Mouse (Mus musculus) limb, embryonic 15.5 days (tissue): Measurements from ENCODE around the gene Gm7138. TPM values are rescaled to one million over a fixed set of nuclear protein-coding genes. Genes with fewer than 3 reads are reported as not detected.
"Not testable (repeated sequence)": the region's sequence is repeated elsewhere in the genome, so short reads cannot be mapped to it uniquely, and the experiment has no call there.

Experiments
- ATAC-seq: fragments of 200-750 bp; cut with Nextera tagmentation; 2 replicates; pipeline ENCODE4 v1.8.0; 2017; ENCODE audit warnings: low read depth, moderate TSS enrichment; ENCODE audit not compliant: insufficient number of reproducible peaks, low FRiP score, low TSS enrichment
- H3K27ac ChIP-seq: fragments of 300-500 bp; sonication (generic); 2 replicates; pipeline ENCODE4 v1.5.1; 2015; ENCODE audit warnings: moderate library complexity, mild to moderate bottlenecking, inconsistent platforms
- H3K27me3 ChIP-seq: fragments of 300-500 bp; sonication (generic); 2 replicates; pipeline ENCODE4 v1.6.1; 2015; ENCODE audit warnings: inconsistent platforms
- H3K36me3 ChIP-seq: fragments of 300-500 bp; sonication (generic); 2 replicates; pipeline ENCODE4 v1.6.1; 2015; ENCODE audit warnings: inconsistent platforms
- H3K4me1 ChIP-seq: fragments of 300-500 bp; sonication (generic); 2 replicates; pipeline ENCODE4 v1.6.1; 2015; ENCODE audit warnings: inconsistent platforms
- H3K4me2 ChIP-seq: fragments of 300-500 bp; sonication (generic); 2 replicates; pipeline ENCODE4 v1.6.1; 2015; ENCODE audit warnings: mild to moderate bottlenecking, inconsistent platforms
- H3K4me3 ChIP-seq: fragments of 300-500 bp; sonication (generic); 2 replicates; pipeline ENCODE4 v1.5.1; 2015; ENCODE audit warnings: mild to moderate bottlenecking, inconsistent platforms
- H3K9ac ChIP-seq: fragments of 300-500 bp; sonication (generic); 2 replicates; pipeline ENCODE4 v1.6.1; 2015; ENCODE audit warnings: inconsistent platforms
- H3K9me3 ChIP-seq: fragments of 300-500 bp; sonication (generic); 2 replicates; pipeline ENCODE4 v1.6.1; 2016; ENCODE audit warnings: inconsistent platforms
- WGBS: fragments of 180-500 bp; shearing (Covaris S2); methylation state at CpG from one replicate; pipeline ENCODE4 v1.1.7; 2015; 5-methylcytosine and 5-hydroxymethylcytosine counted together
- polyA plus RNA-seq: library from polyadenylated mRNA; unstranded; fragments of >200 nt; fragmentation: Nextera tagmentation; extraction: Ambion mirVana; gene quantifications from 2 replicates; pipeline ENCODE4 v1.2.1, GENCODE M21; 2015

The Gm7138 gene
- polyA plus RNA-seq = not detected in 2 replicates

DNA sequence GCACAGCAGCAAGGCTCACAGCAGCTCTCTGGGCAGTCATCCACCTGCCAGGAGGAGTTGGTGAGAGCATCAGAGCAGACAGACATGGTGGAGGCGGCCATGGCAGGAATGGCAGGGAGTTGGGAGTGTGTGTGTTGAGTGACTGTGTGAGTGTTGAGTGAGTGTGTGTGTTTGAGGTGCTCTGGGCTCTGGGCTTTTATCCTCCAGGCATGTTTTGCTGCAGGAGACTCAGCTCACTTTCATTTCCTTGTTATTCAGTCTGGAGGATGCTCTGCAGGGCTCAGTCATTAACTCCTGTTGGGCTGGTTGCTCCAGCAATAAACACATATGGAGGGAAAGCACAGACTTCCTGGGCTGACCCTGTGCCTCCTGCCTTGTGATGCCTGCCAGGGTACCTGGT, at the start of gene Gm7138:
Gene Gm7138, minus strand, starts transcription at position 101 of the 400 bp plus-strand sequence.
- H3K4me2 ChIP-seq, H3K36me3 ChIP-seq, H3K27me3 ChIP-seq, H3K27ac ChIP-seq, H3K4me3 ChIP-seq, H3K9ac ChIP-seq, H3K4me1 ChIP-seq, ATAC-seq, H3K9me3 ChIP-seq: not testable (repeated sequence)
- WGBS = 67% methylated on average over 1 of the region's 1 CpGs

DNA sequence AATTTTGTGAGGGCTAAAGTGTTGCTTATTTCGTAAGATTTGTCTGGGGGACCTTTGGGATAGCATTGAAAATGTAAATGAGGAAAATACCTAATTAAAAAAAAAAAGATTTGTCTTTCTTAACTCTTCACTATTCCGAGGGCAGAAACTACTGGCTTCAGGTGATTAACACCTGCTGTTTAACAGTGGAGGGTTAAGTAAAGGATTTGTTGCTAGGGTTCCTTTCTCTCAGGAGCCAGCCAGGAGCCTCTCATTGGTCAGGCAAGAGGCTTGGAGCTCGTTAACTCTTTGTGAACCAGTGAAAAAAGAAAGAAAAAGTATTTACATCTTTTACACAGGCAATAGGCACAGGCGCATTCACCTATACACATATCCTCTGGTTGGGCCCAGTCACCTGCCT, 42.5 kb upstream of the Gm7138 start:
- Histone ChIP-seq H3K4me1 (no peaks in the 10 kb centered on the region), H3K9ac (no peak overlapping the region), H3K4me3 (no peak overlapping the region), H3K4me2 (no peak overlapping the region), H3K27ac (no peak overlapping the region), H3K36me3 (no peaks in the 10 kb centered on the region), H3K9me3 (no peaks in the 10 kb centered on the region), H3K27me3 (no peaks in the 10 kb centered on the region)
- no peak for ATAC-seq
- WGBS = 31% methylated on average over 4 of the region's 4 CpGs

DNA sequence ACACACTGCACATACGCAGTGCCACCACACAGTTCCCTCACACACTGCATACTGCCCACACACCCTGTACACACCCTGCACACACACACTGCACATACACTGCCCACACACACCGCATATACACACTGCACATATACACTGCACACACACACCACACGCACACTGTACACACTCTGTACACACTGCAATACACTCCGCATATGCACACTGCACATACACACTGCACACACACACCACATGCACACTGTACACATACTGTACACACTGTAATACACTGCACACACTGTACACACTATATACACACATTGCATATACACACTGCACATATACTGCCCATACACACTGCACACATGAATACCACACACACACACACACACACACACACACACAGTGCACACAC, 41.8 kb upstream of the Gm7138 start:
- H3K27me3 ChIP-seq = no peaks in the 10 kb centered on the region
- H3K9ac ChIP-seq = no peak overlapping the region
- ATAC-seq = peak; percentile 54; the same call in 1 of the 2 replicates
- no peaks in the 10 kb centered on the region for H3K9me3 ChIP-seq
- H3K27ac ChIP-seq = no peak overlapping the region
- H3K36me3 ChIP-seq = no peaks in the 10 kb centered on the region
- H3K4me2 ChIP-seq = no peak overlapping the region
- no peaks in the 10 kb centered on the region for H3K4me1 ChIP-seq
- no peak overlapping the region for H3K4me3 ChIP-seq
- WGBS = 92% methylated on average over 4 of the region's 4 CpGs

DNA sequence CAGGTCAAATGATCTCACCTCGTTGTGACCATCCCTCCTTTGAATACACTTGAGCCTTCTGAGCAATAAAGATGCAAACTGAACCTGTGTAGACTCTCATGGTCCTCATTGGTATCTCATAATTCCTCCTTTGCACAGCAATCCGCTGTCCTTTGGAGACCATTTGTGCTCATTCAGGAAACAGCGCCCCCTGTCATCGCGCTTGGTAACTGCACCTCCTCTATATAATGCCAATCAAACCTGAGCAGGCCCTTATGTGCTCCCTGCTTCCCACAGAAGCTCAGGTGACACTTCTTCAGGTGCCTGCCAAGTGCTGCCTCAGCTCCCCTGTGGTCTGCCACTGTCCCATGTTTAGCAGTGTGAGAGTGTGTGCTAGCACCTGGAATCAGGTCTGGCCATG, 38.8 kb upstream of the Gm7138 start:
- H3K9me3 ChIP-seq = no peaks in the 10 kb centered on the region
- WGBS = 20% methylated on average over 5 of the region's 5 CpGs
- H3K36me3 ChIP-seq = no peaks in the 10 kb centered on the region
- no peak overlapping the region for H3K9ac ChIP-seq
- ATAC-seq = no peak
- H3K4me1 ChIP-seq = no peaks in the 10 kb centered on the region
- no peak overlapping the region for H3K27ac ChIP-seq
- no peak overlapping the region for H3K4me3 ChIP-seq
- no peak overlapping the region for H3K4me2 ChIP-seq
- H3K27me3 ChIP-seq = no peaks in the 10 kb centered on the region

DNA sequence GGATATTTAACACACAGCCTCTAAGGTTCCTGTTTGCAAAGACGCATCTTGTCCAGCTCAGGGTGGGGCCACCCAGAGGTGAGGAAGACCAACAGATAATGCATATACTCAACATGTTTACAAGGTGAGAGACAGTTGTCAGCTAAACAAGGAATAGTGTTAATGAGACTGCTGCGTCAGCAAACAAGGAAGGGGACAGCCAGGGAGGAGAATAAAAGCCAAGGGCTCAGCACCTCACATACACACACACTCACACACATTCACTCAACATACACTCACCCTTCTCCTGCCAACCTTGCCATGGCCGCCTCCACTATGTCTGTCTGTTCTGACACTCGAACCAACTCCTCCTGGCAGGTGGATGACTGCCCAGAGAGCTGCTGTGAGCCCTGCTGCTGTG, 37.6 kb upstream of the Gm7138 start, which contains the start of gene Gm2696:
Gene Gm2696, plus strand, starts transcription at position 301 of the 400 bp plus-strand sequence.
- Histone ChIP-seq H3K9ac (no peak within 1 kb of the TSS), H3K36me3 (no peaks in the 10 kb centered on the region), H3K27ac (no peak within 1 kb of the TSS), H3K4me2 (no peak within 1 kb of the TSS), H3K27me3 (no peaks in the 10 kb centered on the region), H3K4me3 (no peak within 1 kb of the TSS), H3K9me3 (no peaks in the 10 kb centered on the region), H3K4me1 (no peaks in the 10 kb centered on the region)
- WGBS = 46% methylated on average over 4 of the region's 4 CpGs
- no peak for ATAC-seq

DNA sequence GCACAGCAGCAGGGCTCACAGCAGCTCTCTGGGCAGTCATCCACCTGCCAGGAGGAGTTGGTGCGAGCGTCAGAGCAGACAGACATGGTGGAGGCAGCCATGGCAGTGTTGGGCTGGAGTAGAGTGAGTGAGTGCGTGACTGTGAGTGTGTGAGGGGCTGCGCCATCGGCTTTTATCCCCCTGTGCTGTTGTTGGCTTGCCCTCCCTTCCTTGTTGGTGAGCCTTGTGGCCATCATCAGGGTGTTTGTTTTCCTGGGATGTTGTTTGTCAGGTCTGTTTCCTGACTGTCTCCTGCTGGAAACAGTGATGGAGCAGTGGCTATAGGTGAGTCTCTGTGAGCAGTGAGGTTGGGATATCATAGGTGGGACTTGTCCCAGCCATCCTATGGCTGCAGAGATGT, 35.0 kb upstream of the Gm7138 start, which contains the start of gene Gm9507:
Gene Gm9507, minus strand, starts transcription at position 101 of the 400 bp plus-strand sequence.
- H3K4me3 ChIP-seq = no peak within 1 kb of the TSS
- ATAC-seq = no peak
- 67% methylated on average over 5 of the region's 5 CpGs for WGBS
- H3K27me3 ChIP-seq = no peaks in the 10 kb centered on the region
- H3K4me1 ChIP-seq = no peaks in the 10 kb centered on the region
- H3K27ac ChIP-seq = no peak within 1 kb of the TSS
- H3K36me3 ChIP-seq = no peaks in the 10 kb centered on the region
- H3K9ac ChIP-seq = no peak within 1 kb of the TSS
- H3K9me3 ChIP-seq = no peaks in the 10 kb centered on the region
- H3K4me2 ChIP-seq = no peak within 1 kb of the TSS

DNA sequence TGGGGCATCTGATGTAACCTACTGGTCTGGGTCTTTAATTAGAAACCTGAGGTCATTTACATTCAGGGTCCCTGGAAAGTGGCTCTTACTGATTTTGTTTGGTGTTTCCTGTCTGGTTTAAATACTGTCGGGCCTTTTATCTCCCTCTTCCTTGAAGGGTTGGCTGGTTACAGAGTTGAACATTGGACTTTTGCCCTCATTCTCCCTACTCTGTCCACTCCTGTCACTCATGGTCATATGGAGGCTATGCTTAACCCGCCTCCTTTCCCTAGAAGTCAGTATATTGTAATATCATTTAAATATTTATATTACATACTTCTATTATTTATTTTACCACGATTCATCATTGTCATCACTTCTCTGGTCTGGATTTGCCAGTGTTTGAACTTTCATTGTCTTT, 27.4 kb upstream of the Gm7138 start:
- no peak overlapping the region for H3K27ac ChIP-seq
- no peaks in the 10 kb centered on the region for H3K36me3 ChIP-seq
- no peak overlapping the region for H3K9ac ChIP-seq
- ATAC-seq = no peak
- no peaks in the 10 kb centered on the region for H3K27me3 ChIP-seq
- H3K4me1 ChIP-seq = no peaks in the 10 kb centered on the region
- no peak overlapping the region for H3K4me2 ChIP-seq
- H3K4me3 ChIP-seq = no peak overlapping the region
- 76% methylated on average over 3 of the region's 3 CpGs for WGBS
- no peaks in the 10 kb centered on the region for H3K9me3 ChIP-seq

DNA sequence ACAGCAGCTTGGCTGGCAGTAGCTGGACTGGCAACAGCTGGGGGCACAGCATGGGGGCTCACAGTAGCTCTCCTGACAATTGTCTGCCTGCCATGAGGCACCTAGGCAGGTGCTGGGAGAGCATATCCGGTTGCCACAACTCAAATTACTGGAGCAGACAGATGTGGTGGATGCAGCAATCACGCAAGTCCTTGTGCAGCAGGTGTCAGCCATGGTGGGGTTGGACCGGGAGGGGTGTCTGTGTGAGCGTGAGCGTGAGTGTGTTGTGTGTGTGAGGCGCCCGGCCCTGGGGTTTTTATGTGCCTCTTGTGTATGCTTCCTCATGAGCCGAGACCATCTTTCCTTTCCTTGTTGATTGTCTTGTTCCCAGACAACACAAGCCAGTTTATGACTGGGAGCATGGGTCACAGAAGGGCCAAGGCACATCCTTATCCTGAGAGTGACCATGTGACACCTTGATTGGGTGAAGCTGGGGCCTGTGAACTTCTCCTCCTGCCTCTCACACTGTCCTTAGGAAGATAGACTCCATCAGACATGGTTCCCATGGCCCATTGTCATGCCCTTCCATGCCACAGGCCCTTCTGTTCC, 22.3 kb upstream of the Gm7138 start, which contains the start of gene Gm19668:
Gene Gm19668, minus strand, starts transcription at position 213 of the 588 bp plus-strand sequence.
- H3K4me3 ChIP-seq = no peak within 1 kb of the TSS
- WGBS = 42% methylated on average over 8 of the region's 8 CpGs
- H3K4me1 ChIP-seq = no peaks in the 10 kb centered on the region
- no peak within 1 kb of the TSS for H3K4me2 ChIP-seq
- no peak within 1 kb of the TSS for H3K9ac ChIP-seq
- no peaks in the 10 kb centered on the region for H3K9me3 ChIP-seq
- H3K27me3 ChIP-seq = no peaks in the 10 kb centered on the region
- H3K36me3 ChIP-seq = no peaks in the 10 kb centered on the region
- ATAC-seq = no peak
- H3K27ac ChIP-seq = no peak within 1 kb of the TSS

DNA sequence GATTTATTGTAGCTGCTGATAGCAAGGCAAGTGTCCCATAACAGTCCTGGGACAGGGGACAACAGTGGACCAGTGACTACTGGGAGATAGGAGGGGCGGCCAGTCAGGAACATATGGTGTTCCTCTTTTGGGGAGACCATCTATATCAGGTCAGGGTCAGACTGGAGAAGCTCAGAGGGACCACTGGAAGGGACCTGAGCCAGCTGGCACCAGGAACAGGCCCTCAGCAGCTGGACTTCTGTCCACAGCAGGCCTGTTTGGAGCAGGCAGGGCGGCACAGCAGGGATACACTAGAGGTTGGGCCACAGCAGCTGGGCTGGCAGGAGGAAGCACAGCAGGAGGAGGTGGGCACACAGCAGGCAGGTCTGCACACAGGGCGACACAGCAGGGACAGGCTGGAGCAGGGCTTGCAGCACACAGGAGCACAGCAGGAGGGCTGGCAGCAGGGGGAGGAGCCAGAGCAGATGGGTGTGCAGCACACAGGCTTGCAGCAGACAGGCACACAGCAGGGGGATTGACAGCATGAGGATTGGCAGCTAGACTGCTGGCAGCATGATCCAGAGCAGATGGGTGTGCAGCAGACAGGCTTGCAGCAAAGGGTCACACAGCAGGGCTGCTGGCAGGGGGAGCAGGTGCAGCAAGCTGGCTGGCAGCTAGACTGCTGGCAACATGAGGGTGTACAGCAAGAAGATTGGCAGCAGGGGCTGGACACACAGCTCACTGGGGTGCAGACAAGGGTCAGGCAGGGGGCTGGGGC, 21.6 kb upstream of the Gm7138 start:
- not testable (repeated sequence) for H3K4me1 ChIP-seq, H3K9me3 ChIP-seq, H3K27ac ChIP-seq, H3K4me2 ChIP-seq, ATAC-seq, H3K4me3 ChIP-seq, H3K36me3 ChIP-seq, H3K27me3 ChIP-seq, H3K9ac ChIP-seq
- WGBS = 43% methylated on average over 3 of the region's 3 CpGs

DNA sequence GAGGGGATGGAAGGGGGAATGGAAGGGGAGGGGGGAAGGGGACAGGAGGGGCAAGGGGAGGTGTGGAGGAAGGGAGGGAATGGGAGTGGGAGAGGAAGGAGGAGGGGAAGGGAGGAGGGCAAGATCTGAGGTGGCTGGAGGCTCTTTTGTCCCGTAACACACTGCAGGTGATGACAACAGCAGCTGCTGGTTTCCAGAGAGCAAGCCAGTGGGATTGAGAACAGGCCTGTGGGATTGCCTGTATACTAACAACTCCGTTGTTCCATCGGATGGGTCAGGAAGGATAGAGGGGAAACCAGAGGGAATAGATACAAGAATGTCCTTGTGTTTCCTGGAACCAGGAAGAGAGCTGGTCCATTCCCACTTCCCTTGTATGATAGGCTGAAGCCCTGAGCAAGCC, 20.9 kb upstream of the Gm7138 start:
- no peaks in the 10 kb centered on the region for H3K27me3 ChIP-seq
- no peak overlapping the region for H3K4me3 ChIP-seq
- H3K36me3 ChIP-seq = no peaks in the 10 kb centered on the region
- H3K4me1 ChIP-seq = no peaks in the 10 kb centered on the region
- no peaks in the 10 kb centered on the region for H3K9me3 ChIP-seq
- H3K4me2 ChIP-seq = no peak overlapping the region
- no peak overlapping the region for H3K9ac ChIP-seq
- no peak overlapping the region for H3K27ac ChIP-seq
- 19% methylated on average over 3 of the region's 3 CpGs for WGBS
- no peak for ATAC-seq

DNA sequence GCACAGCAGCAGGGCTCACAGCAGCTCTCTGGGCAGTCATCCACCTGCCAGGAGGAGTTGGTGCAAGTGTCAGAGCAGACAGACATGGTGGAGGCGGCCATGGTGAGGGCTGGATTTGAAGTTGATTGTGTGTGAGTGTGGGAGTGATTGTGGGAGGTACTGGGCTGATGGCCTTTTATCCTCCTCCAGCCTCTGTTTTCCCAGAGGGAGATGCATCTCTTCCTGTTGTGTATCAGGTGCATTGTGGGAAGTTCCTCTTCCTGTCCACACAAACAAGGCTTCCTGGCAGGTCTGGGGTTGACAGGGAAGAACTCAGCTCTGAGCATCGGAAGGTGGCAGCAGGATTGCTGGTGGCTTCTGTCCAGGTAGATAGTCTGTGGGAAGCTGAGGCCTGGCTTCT, 18.2 kb upstream of the Gm7138 start, which contains the start of gene Gm9639:
Gene Gm9639, minus strand, starts transcription at position 101 of the 400 bp plus-strand sequence.
- Histone ChIP-seq H3K27me3 (no peaks in the 10 kb centered on the region), H3K9me3 (no peaks in the 10 kb centered on the region), H3K27ac (no peak within 1 kb of the TSS), H3K4me3 (no peak within 1 kb of the TSS), H3K36me3 (no peaks in the 10 kb centered on the region), H3K4me1 (no peaks in the 10 kb centered on the region), H3K9ac (no peak within 1 kb of the TSS), H3K4me2 (no peak within 1 kb of the TSS)
- WGBS = 53% methylated on average over 2 of the region's 2 CpGs
- no peak for ATAC-seq

DNA sequence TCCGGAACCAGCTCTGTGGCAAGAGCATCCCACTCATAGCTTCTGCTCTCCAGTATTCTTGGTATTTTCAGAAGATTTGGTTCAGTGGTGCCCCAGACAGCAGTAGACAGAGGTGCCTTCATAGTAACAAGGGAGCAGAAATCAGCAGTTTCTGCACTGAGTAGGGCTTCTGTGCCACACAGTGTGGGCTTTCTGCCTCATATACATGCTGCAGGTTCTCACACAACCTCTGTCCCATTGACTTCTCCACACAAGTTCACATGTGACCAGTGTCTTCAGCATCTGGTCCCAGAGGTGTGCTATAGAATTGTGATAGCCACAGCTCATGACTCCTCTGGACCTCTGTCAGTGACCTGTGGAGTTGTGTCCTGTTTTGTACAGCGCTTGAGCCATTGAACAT, 11.9 kb upstream of the Gm7138 start:
- Histone ChIP-seq H3K36me3 (no peaks in the 10 kb centered on the region), H3K4me1 (no peaks in the 10 kb centered on the region), H3K9me3 (no peaks in the 10 kb centered on the region), H3K27me3 (no peaks in the 10 kb centered on the region), H3K4me3 (no peak overlapping the region), H3K27ac (no peak overlapping the region), H3K4me2 (no peak overlapping the region), H3K9ac (no peak overlapping the region)
- 79% methylated on average over 2 of the region's 2 CpGs for WGBS
- no peak for ATAC-seq
